Mouse (Mus musculus) embryonic facial prominence, embryonic 10.5 days (tissue): ENCODE results near the gene Efna1. TPM values are rescaled to one million over a fixed set of nuclear protein-coding genes. Genes with fewer than 3 reads are reported as not detected.
A peak's percentile ranks its signal among the peaks of the same experiment; 100 is the strongest.

Experiments
- DNase-seq: peaks from one replicate; pipeline ENCODE4 v3.0.0-alpha.2; 2017; ENCODE audit warnings: low spot score
- H3K27ac ChIP-seq: fragments of 300-500 bp; sonication (generic); replicated peaks from 2 replicates; pipeline ENCODE4 v1.5.1; 2016; ENCODE audit warnings: mild to moderate bottlenecking
- H3K27me3 ChIP-seq: fragments of 300-500 bp; sonication (generic); replicated peaks from 2 replicates; pipeline ENCODE4 v1.6.1; 2016; ENCODE audit warnings: low read depth, mild to moderate bottlenecking; ENCODE audit not compliant: poor library complexity, severe bottlenecking
- H3K36me3 ChIP-seq: fragments of 300-500 bp; sonication (generic); replicated peaks from 2 replicates; pipeline ENCODE4 v1.6.1; 2016; ENCODE audit warnings: mild to moderate bottlenecking, moderate library complexity
- H3K4me1 ChIP-seq: fragments of 300-500 bp; sonication (generic); 2 replicates; pipeline ENCODE4 v1.6.1; 2016
- H3K4me3 ChIP-seq: fragments of 300-500 bp; sonication (generic); 2 replicates; pipeline ENCODE4 v1.5.1; 2016; ENCODE audit warnings: mild to moderate bottlenecking, moderate library complexity
- H3K9me3 ChIP-seq: fragments of 300-500 bp; sonication (generic); 2 replicates; pipeline ENCODE4 v1.6.1; 2016; ENCODE audit warnings: mild to moderate bottlenecking
- WGBS: fragments of 180-500 bp; shearing (Covaris S2); methylation state at CpG from one replicate; pipeline ENCODE4 v1.1.7; 2016; 5-methylcytosine and 5-hydroxymethylcytosine counted together
- polyA plus RNA-seq: library from polyadenylated mRNA; unstranded; fragments of >200 nt; fragmentation: Nextera tagmentation; extraction: Ambion mirVana; gene quantifications from 2 replicates; pipeline ENCODE4 v1.2.1, GENCODE M21; 2016

The Efna1 gene
- polyA plus RNA-seq, 1 experiment from 2014 or later = 27.2 TPM

- Histone ChIP-seq H3K9me3 (no peaks in the 10 kb centered on the region), H3K4me1 (peaks cover 65% of the 10 kb centered on the region), H3K36me3 (peaks cover 29% of the 10 kb centered on the region), H3K27me3 (peaks cover 30% of the 10 kb centered on the region), H3K27ac (peak within 1 kb of the TSS; percentile 88), H3K4me3 (peak within 1 kb of the TSS; percentile 68)
- DNase-seq = peak; percentile 91
- WGBS = under 1% methylated on average over 42 of the region's 42 CpGs
Observed at GRCm38 (mm10) chr3:89246261-89247100, 34.5 kb downstream of the Efna1 start, which contains the start of gene Trim46. Trim46 (minus strand) TSS chr3:89246309.

GRCm38 (mm10) chr3:89245688-89246171 is 35.2 kb downstream of the Efna1 start, which contains the start of gene Krtcap2:
Krtcap2 (plus strand) TSS chr3:89245966.
- Histone ChIP-seq H3K27ac (peak within 1 kb of the TSS; percentile 88), H3K4me1 (peaks cover 57% of the 10 kb centered on the region), H3K4me3 (peak within 1 kb of the TSS; percentile 68), H3K9me3 (no peaks in the 10 kb centered on the region), H3K27me3 (peaks cover 30% of the 10 kb centered on the region), H3K36me3 (peaks cover 29% of the 10 kb centered on the region)
- peak; percentile 56 for DNase-seq
- WGBS = 3% methylated on average over 20 of the region's 20 CpGs

GRCm38 (mm10) chr3:89244982-89245687 is 35.8 kb downstream of the Efna1 start:
- Histone ChIP-seq H3K27me3 (peaks cover 30% of the 10 kb centered on the region), H3K4me1 (peaks cover 51% of the 10 kb centered on the region), H3K9me3 (no peaks in the 10 kb centered on the region), H3K4me3 (peak overlapping the region; percentile 68), H3K27ac (peak overlapping the region; percentile 88), H3K36me3 (peaks cover 29% of the 10 kb centered on the region)
- DNase-seq = peak; percentile 68
- 2% methylated on average over 25 of the region's 26 CpGs for WGBS

GRCm38 (mm10) chr3:89244158-89244981 is 36.6 kb downstream of the Efna1 start:
- no peaks in the 10 kb centered on the region for H3K9me3 ChIP-seq
- peaks cover 30% of the 10 kb centered on the region for H3K27me3 ChIP-seq
- peak; percentile 49 for DNase-seq
- H3K27ac ChIP-seq = peak overlapping the region; percentile 88
- H3K4me1 ChIP-seq = peaks cover 44% of the 10 kb centered on the region
- H3K4me3 ChIP-seq = peak overlapping the region; percentile 68
- WGBS = 12% methylated on average over 25 of the region's 25 CpGs
- peaks cover 25% of the 10 kb centered on the region for H3K36me3 ChIP-seq

- 7% methylated on average over 14 of the region's 14 CpGs for WGBS
- Histone ChIP-seq H3K27me3 (peaks cover 30% of the 10 kb centered on the region), H3K9me3 (no peaks in the 10 kb centered on the region), H3K4me1 (peaks cover 45% of the 10 kb centered on the region), H3K36me3 (peaks cover 25% of the 10 kb centered on the region), H3K27ac (peak overlapping the region; percentile 48; the same call in 1 of the 2 replicates), H3K4me3 (peak overlapping the region; percentile 68)
- peak; percentile 76 for DNase-seq
Observed at GRCm38 (mm10) chr3:89243609-89244008, 37.3 kb downstream of the Efna1 start.

- DNase-seq = peak; percentile 51
- Histone ChIP-seq H3K27me3 (peaks cover 30% of the 10 kb centered on the region), H3K27ac (no peak overlapping the region), H3K9me3 (no peaks in the 10 kb centered on the region), H3K36me3 (peaks cover 25% of the 10 kb centered on the region), H3K4me1 (peaks cover 44% of the 10 kb centered on the region), H3K4me3 (no peak overlapping the region)
- 76% methylated on average over 9 of the region's 9 CpGs for WGBS
Observed at GRCm38 (mm10) chr3:89242331-89242895, 38.5 kb downstream of the Efna1 start.

GRCm38 (mm10) chr3:89238494-89238893 is 42.4 kb downstream of the Efna1 start:
- H3K4me1 ChIP-seq = peaks cover 10% of the 10 kb centered on the region
- no peak for DNase-seq
- 0 out of 2 replicates have a peak overlapping the region, but pooled peaks have one; percentile 10 for H3K27ac ChIP-seq
- H3K27me3 ChIP-seq = peaks cover 20% of the 10 kb centered on the region
- H3K9me3 ChIP-seq = no peaks in the 10 kb centered on the region
- peaks cover 45% of the 10 kb centered on the region for H3K36me3 ChIP-seq
- WGBS = 80% methylated on average over 12 of the region's 12 CpGs
- H3K4me3 ChIP-seq = no peak overlapping the region

GRCm38 (mm10) chr3:89237682-89238081 is 43.3 kb downstream of the Efna1 start:
- peaks cover 45% of the 10 kb centered on the region for H3K36me3 ChIP-seq
- 91% methylated on average over 21 of the region's 21 CpGs for WGBS
- peaks cover 11% of the 10 kb centered on the region for H3K4me1 ChIP-seq
- H3K27ac ChIP-seq = no peak overlapping the region
- H3K4me3 ChIP-seq = no peak overlapping the region
- peaks cover 20% of the 10 kb centered on the region for H3K27me3 ChIP-seq
- no peaks in the 10 kb centered on the region for H3K9me3 ChIP-seq
- DNase-seq = no peak

GRCm38 (mm10) chr3:89236516-89236915 is 44.4 kb downstream of the Efna1 start:
- Histone ChIP-seq H3K4me1 (peaks cover 21% of the 10 kb centered on the region), H3K9me3 (no peaks in the 10 kb centered on the region), H3K4me3 (no peak overlapping the region), H3K27me3 (peaks cover 29% of the 10 kb centered on the region), H3K36me3 (peaks cover 40% of the 10 kb centered on the region), H3K27ac (no peak overlapping the region)
- DNase-seq = no peak
- WGBS = 91% methylated on average over 10 of the region's 10 CpGs

GRCm38 (mm10) chr3:89233562-89234110 is 47.3 kb downstream of the Efna1 start:
- H3K9me3 ChIP-seq = no peaks in the 10 kb centered on the region
- whole genome bisulfite sequencing = 84% methylated on average over 14 of the region's 14 CpGs
- peaks cover 32% of the 10 kb centered on the region for H3K36me3 ChIP-seq
- no peak overlapping the region for H3K4me3 ChIP-seq
- H3K4me1 ChIP-seq = peaks cover 29% of the 10 kb centered on the region
- peaks cover 57% of the 10 kb centered on the region for H3K27me3 ChIP-seq
- DNase-seq = no peak
- H3K27ac ChIP-seq = no peak overlapping the region

GRCm38 (mm10) chr3:89232614-89233013 is 48.3 kb downstream of the Efna1 start:
- Histone ChIP-seq H3K27ac (no peak overlapping the region), H3K9me3 (no peaks in the 10 kb centered on the region), H3K4me3 (no peak overlapping the region), H3K27me3 (peaks cover 58% of the 10 kb centered on the region), H3K36me3 (peaks cover 22% of the 10 kb centered on the region), H3K4me1 (peaks cover 35% of the 10 kb centered on the region)
- WGBS = 54% methylated on average over 6 of the region's 6 CpGs
- DNase-seq = no peak
